Mouse (Mus musculus) neural tube, embryonic 15.5 days (tissue): Measurements from ENCODE around the gene Lrrc9. TPM values are rescaled to one million over a fixed set of nuclear protein-coding genes. Genes with fewer than 3 reads are reported as not detected.

Source experiments
- ATAC-seq: fragments of 200-750 bp; cut with Nextera tagmentation; 2 replicates; pipeline ENCODE4 v1.8.0; 2017; ENCODE audit warnings: mild to moderate bottlenecking, moderate TSS enrichment, moderate library complexity; ENCODE audit not compliant: low FRiP score
- H3K27ac ChIP-seq: fragments of 300-500 bp; sonication (generic); replicated peaks from 2 replicates; pipeline ENCODE4 v1.5.1; 2015; ENCODE audit warnings: mild to moderate bottlenecking, inconsistent platforms
- H3K27me3 ChIP-seq: fragments of 300-500 bp; sonication (generic); replicated peaks from 2 replicates; pipeline ENCODE4 v1.6.1; 2015; ENCODE audit warnings: inconsistent platforms
- H3K36me3 ChIP-seq: fragments of 300-500 bp; sonication (generic); 2 replicates; pipeline ENCODE4 v1.6.1; 2015; ENCODE audit warnings: inconsistent platforms
- H3K4me1 ChIP-seq: fragments of 300-500 bp; sonication (generic); 2 replicates; pipeline ENCODE4 v1.6.1; 2015; ENCODE audit warnings: inconsistent platforms
- H3K4me2 ChIP-seq: fragments of 300-500 bp; sonication (generic); 2 replicates; pipeline ENCODE4 v1.6.1; 2015; ENCODE audit warnings: inconsistent platforms, mild to moderate bottlenecking, moderate library complexity
- H3K4me3 ChIP-seq: fragments of 300-500 bp; sonication (generic); replicated peaks from 2 replicates; pipeline ENCODE4 v1.5.1; 2015; ENCODE audit warnings: mild to moderate bottlenecking, inconsistent platforms
- H3K9ac ChIP-seq: fragments of 300-500 bp; sonication (generic); replicated peaks from 2 replicates; pipeline ENCODE4 v1.6.1; 2015; ENCODE audit warnings: mild to moderate bottlenecking, inconsistent platforms
- H3K9me3 ChIP-seq: fragments of 300-500 bp; sonication (generic); replicated peaks from 2 replicates; pipeline ENCODE4 v1.6.1; 2016; ENCODE audit warnings: inconsistent platforms
- WGBS: fragments of 180-500 bp; shearing (Covaris S2); methylation state at CpG from one replicate; pipeline ENCODE4 v1.1.7; 2015; ENCODE audit warnings: mixed read lengths; 5-methylcytosine and 5-hydroxymethylcytosine counted together
- polyA plus RNA-seq: library from polyadenylated mRNA; unstranded; fragments of >200 nt; fragmentation: Nextera tagmentation; extraction: Ambion mirVana; gene quantifications from 2 replicates; pipeline ENCODE4 v1.2.1, GENCODE M21; 2015

Gene Lrrc9
- polyA plus RNA-seq, 1 experiment from 2014 or later = 3.6 TPM

DNA sequence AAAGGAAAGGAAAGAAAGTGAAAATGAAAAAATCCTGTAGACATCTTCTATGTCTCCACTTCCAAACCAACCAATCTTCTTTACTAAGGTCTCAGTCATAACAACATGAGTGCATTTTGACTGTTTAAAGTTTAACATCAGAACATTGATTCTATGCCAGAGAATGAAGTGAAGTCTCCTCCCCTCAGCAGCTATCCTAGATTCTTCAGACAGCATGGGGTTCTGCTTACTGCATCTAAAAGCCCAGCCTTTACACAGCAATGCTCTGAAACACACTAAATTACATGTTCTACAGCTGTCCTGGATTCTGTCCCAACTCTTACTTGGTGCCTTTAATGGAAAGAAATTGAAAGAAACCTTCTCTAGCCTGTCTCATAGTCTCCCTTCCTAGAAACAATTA, 43.2 kb downstream of the Lrrc9 start:
- Histone ChIP-seq H3K4me3 (no peak overlapping the region), H3K4me2 (no peak overlapping the region), H3K9ac (no peak overlapping the region), H3K36me3 (no peaks in the 10 kb centered on the region), H3K27me3 (no peaks in the 10 kb centered on the region), H3K27ac (no peak overlapping the region), H3K4me1 (no peaks in the 10 kb centered on the region), H3K9me3 (no peaks in the 10 kb centered on the region)
- no peak for ATAC-seq

DNA sequence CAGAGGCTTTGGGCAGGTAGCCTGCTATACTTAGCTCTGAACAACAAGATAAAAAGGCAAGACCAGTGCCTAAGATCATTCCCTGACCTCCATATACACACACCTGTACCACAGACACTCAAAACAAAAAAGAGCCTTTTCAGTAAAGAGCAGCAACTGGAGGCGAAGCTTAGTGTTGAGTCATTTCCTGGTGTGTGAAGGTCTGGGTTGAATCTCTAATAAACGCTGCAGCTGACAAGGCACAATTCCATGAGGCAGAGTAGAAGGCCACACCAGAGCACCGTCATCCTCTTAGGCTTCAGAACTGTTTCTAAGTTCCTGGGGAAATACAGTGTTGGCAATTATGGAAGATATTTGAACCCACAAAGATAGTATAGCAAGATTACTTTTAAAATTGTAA, 45.8 kb downstream of the Lrrc9 start:
- no peaks in the 10 kb centered on the region for H3K27me3 ChIP-seq

DNA sequence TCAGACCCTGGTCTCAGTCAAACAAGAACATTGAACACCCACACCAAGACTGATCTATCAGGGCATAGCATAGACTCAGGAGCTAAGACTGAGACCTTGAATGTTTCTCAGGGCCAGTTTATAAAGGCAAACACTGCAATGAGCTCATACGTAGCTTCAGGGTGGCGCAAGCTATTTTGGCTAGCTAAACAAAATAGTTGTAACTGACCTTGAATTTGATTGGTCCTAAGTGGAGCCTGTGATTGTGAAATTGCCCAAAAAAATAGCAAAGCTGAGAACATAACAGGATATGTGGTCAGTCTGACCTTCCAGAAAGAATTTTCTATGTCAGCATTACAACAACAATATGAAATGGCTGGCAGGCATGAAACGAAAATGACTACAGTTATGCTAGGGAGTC, 48.3 kb downstream of the Lrrc9 start:
- WGBS = 89% methylated on average over 3 of the region's 3 CpGs
- Histone ChIP-seq H3K4me1 (no peaks in the 10 kb centered on the region), H3K27me3 (no peaks in the 10 kb centered on the region), H3K27ac (no peak overlapping the region), H3K4me3 (no peak overlapping the region), H3K4me2 (no peak overlapping the region), H3K9ac (no peak overlapping the region), H3K9me3 (no peaks in the 10 kb centered on the region), H3K36me3 (no peaks in the 10 kb centered on the region)
- no peak for ATAC-seq

More for the DNA sequence above, 45.8 kb downstream of the Lrrc9 start:
- Histone ChIP-seq H3K36me3 (no peaks in the 10 kb centered on the region), H3K4me3 (no peak overlapping the region), H3K9ac (no peak overlapping the region), H3K4me2 (no peak overlapping the region), H3K4me1 (no peaks in the 10 kb centered on the region), H3K27ac (no peak overlapping the region), H3K9me3 (no peaks in the 10 kb centered on the region)
- 89% methylated on average over 3 of the region's 3 CpGs for WGBS
- ATAC-seq = no peak

DNA sequence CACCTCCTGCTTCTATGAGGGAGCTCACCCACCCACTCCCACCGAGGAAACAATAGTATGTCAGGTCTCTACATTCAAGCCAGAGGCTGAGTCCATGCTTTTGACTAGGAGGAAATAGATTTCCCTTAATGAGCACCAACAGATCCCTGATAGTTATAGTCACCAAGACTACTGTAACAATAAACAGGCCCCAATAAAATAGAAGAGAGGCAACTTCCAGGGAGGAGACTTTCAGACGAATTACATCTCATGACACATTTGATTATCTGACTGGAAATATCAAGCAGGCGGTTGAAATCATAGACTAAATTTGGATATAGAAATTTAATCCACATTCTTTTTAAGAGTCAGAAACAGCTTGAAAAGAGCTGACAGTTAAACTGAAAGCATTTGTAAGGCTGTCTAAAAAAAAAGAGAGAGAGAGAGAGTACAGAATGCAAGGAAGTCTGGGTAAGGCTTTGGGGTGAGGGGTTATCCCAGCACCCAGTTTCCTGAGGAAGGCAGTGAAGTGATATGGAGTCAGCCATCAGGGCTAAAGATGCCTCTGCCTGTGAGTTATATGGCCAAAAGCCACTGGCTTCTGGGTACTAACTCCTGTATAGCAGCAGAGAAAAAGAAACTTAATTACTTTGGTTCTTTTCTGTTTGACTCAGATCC, 49.5 kb downstream of the Lrrc9 start:
- H3K9ac ChIP-seq = no peak overlapping the region
- H3K4me2 ChIP-seq = no peak overlapping the region
- no peaks in the 10 kb centered on the region for H3K27me3 ChIP-seq
- H3K36me3 ChIP-seq = no peaks in the 10 kb centered on the region
- no peak overlapping the region for H3K4me3 ChIP-seq
- no peaks in the 10 kb centered on the region for H3K9me3 ChIP-seq
- WGBS = 70% methylated on average over 3 of the region's 3 CpGs
- H3K4me1 ChIP-seq = no peaks in the 10 kb centered on the region
- no peak for ATAC-seq
- no peak overlapping the region for H3K27ac ChIP-seq

DNA sequence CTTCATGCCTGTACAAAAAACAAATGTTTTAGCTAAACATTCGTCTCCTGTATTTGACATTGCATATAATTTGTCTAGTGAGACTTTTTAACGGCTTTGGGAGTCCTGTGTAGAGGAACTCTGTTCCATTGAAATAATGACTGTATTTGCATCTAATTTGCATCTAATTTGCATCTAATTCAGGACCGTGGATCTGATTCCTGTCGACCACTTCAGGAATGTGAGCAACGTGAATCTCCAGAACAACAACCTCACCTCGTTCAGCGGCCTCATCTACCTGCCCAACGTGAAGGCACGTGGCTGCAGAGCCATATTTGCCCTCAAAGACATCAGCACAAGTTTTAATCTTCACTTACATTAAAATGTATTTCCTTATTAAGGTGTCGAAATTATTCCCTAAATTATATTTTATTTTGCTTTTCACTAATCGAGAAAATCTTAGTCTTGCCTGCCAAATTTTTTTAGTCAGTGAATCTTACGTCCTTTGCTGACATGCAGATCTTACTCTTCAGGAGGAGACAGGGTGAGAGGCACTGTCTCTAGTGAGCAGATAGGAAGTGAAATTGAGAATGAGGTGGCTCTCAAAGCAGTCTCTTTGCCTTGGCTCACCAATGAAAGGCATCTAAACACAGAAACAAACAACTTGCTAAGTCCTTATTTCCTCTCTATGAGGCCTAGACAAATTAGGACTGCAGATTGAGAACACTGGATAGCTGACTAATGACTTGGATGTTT, 55.4 kb downstream of the Lrrc9 start:
- H3K27me3 ChIP-seq = no peaks in the 10 kb centered on the region
- H3K36me3 ChIP-seq = no peaks in the 10 kb centered on the region
- no peaks in the 10 kb centered on the region for H3K9me3 ChIP-seq
- no peak overlapping the region for H3K4me2 ChIP-seq
- no peak overlapping the region for H3K4me3 ChIP-seq
- no peak overlapping the region for H3K9ac ChIP-seq
- H3K4me1 ChIP-seq = no peaks in the 10 kb centered on the region
- 41% methylated on average over 12 of the region's 12 CpGs for WGBS
- no peak overlapping the region for H3K27ac ChIP-seq
- no peak for ATAC-seq

DNA sequence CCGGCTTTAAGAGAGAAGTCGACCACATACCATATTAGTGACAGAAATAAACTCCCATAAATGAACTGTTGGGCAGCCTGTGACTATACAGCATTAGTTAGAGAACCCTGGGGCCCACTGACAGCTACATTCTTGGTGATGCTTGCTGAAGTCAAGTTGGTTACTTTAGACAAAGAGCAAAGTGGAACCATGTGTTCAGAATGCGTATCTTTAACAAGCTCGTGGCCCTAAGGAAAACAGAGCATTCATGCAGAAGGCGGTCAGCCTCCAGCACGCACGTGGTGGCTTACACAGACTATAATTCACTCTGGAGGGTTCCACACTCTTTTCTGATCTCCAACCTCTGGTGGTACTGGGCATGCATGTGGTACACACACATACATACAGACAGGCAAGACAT, 67.9 kb downstream of the Lrrc9 start:
- Histone ChIP-seq H3K27ac (no peak overlapping the region), H3K4me1 (no peaks in the 10 kb centered on the region), H3K36me3 (no peaks in the 10 kb centered on the region), H3K9me3 (no peaks in the 10 kb centered on the region), H3K4me2 (no peak overlapping the region), H3K9ac (no peak overlapping the region), H3K4me3 (no peak overlapping the region), H3K27me3 (no peaks in the 10 kb centered on the region)
- WGBS = 50% methylated on average over 7 of the region's 7 CpGs
- no peak for ATAC-seq

DNA sequence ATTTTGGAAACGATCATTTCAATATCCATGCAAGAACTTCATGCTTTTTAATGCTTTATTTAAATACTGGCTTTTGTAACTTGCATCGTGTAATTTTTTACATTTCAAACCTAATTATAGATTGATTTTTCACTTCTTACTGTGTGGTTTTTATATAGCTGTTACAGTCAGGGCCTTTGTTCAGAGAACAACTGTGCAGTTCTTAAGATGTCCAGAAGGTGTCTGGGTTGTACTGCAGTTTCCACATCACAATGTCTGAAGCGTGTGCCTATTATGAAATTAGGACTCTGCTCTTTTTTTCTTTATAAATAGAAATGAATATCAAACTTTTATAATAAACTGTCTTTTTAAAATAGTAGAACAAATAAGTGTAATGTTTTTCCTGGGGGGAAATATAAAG, 73.8 kb downstream of the Lrrc9 start:
- H3K9ac ChIP-seq = no peak overlapping the region
- no peaks in the 10 kb centered on the region for H3K36me3 ChIP-seq
- 55% methylated on average over 3 of the region's 3 CpGs for WGBS
- H3K27me3 ChIP-seq = no peaks in the 10 kb centered on the region
- peaks cover 9% of the 10 kb centered on the region for H3K4me1 ChIP-seq
- no peak for ATAC-seq
- H3K4me2 ChIP-seq = no peak overlapping the region
- no peaks in the 10 kb centered on the region for H3K9me3 ChIP-seq
- H3K4me3 ChIP-seq = no peak overlapping the region
- H3K27ac ChIP-seq = no peak overlapping the region

DNA sequence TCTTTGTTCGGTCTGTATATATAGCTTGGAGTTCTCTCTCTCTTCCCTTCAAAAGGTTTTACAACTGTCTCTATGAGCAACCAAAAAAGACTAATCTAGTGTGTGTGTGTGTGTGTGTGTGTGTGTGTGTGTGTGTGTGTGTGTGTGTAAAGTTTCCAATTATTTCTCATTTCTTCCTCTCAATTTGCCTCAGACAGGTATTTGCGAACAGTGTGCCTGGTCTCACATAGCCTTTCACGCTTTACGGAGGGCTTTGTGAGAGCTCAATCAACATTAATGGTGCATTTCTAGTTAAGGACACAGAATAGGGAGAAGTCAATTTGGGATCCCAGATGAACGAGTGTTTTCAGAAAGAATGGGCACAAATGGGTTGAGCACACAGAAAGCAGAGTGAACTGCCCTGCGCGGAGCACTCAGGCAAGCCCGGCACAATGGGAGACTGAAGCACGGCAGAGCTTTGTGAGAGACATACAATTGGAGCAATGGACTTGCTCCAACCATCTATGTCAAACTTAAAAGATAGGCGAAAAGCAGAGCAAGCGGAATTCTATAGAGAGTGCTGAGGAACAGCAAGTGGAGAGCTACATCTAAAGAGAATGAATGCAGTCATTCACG, 76.6 kb downstream of the Lrrc9 start:
- Histone ChIP-seq H3K27me3 (no peaks in the 10 kb centered on the region), H3K9me3 (no peaks in the 10 kb centered on the region), H3K36me3 (no peaks in the 10 kb centered on the region), H3K4me2 (peak overlapping the region; percentile 47), H3K4me3 (peak overlapping the region; percentile 5; the same call in 1 of the 2 replicates), H3K27ac (no peak overlapping the region), H3K4me1 (peaks cover 9% of the 10 kb centered on the region), H3K9ac (no peak overlapping the region)
- ATAC-seq = no peak
- WGBS = 26% methylated on average over 12 of the region's 12 CpGs

DNA sequence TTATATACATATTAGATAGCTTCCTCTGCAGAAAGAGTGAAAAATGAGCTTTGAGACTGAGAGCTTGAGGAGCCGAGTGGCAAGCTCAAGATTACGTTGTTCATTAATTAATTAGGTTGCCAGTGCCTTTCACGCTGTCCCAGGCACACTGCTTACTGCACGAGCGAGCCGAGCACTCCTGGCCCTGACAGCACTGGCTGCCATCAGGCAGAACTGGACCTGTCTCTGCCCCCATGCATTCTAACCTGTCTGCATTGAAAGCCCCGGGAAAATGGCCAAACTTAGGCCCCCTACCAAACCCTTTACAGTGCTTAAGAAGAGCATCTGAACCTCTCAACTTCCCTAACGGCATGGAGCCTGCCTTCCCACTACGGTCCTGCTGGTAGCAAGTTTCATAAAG, 77.7 kb downstream of the Lrrc9 start:
- Histone ChIP-seq H3K9ac (no peak overlapping the region), H3K4me3 (no peak overlapping the region), H3K4me2 (no peak overlapping the region), H3K9me3 (no peaks in the 10 kb centered on the region), H3K36me3 (no peaks in the 10 kb centered on the region), H3K27me3 (no peaks in the 10 kb centered on the region), H3K4me1 (peaks cover 9% of the 10 kb centered on the region), H3K27ac (no peak overlapping the region)
- WGBS = 30% methylated on average over 9 of the region's 9 CpGs
- ATAC-seq = no peak

DNA sequence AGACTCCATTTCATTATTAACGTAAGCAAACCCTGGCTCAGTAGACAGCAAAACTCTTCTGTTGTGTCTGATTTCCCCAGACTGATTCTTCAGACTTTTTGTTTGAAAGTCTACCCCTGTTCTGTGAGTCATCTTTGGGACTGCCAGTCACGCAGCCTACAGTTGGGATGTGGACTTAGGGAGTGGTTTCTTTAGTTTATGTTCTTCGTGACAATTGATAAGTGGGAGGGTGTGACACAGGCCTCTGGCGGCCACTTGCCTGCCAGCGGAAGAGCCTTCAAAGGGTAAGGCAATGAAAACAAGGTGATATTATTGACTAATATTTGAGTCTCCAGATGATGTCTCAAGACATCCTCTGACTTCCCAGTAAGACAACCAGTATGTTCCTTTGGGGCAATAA, 78.2 kb downstream of the Lrrc9 start:
- no peak overlapping the region for H3K9ac ChIP-seq
- no peak overlapping the region for H3K4me2 ChIP-seq
- no peaks in the 10 kb centered on the region for H3K36me3 ChIP-seq
- H3K4me1 ChIP-seq = peaks cover 9% of the 10 kb centered on the region
- H3K9me3 ChIP-seq = no peaks in the 10 kb centered on the region
- H3K27me3 ChIP-seq = no peaks in the 10 kb centered on the region
- no peak overlapping the region for H3K4me3 ChIP-seq
- H3K27ac ChIP-seq = no peak overlapping the region
- WGBS = 73% methylated on average over 5 of the region's 5 CpGs
- ATAC-seq = no peak

DNA sequence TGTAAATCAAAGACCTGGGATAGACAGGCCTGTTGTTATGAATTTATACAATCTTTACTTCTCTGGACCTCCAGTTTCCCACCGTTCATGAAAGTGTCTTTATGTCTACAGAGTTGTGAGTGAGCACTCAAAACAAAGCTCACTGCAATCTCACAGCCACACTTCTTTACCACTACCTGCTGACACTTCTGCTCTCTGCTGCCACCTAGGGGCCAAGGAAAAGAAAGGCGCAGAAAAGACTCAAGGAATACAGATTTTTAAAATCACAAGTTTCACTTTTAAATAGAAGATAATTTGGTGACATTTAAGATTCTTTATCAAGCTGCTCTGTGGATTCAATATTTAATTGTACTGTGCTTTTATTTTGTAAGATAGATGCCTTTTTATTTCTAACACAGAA, 79.0 kb downstream of the Lrrc9 start:
- WGBS = 3% methylated on average over 2 of the region's 2 CpGs
- Histone ChIP-seq H3K27me3 (no peaks in the 10 kb centered on the region), H3K36me3 (no peaks in the 10 kb centered on the region)

DNA sequence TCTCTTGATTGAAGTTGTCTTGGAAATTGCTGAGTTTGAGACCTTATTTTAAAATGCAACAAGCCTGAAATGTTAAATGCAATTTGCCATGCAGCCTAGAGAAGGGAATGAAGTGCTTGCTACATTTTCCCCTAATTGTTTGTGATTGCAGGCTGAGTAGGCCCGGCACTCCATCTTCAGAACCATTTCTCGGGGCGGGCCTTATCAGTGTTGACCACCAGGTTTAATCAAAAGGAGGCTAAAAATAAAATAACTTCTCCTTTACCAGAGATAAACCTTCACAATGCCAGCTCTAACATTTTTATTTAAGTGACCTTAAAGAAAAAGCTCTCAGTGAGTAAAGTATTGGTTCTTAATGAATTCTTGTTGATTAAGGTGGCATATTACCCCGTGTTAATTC, 83.9 kb downstream of the Lrrc9 start:
- whole genome bisulfite sequencing = 85% methylated on average over 4 of the region's 4 CpGs
- Histone ChIP-seq H3K4me2 (no peak overlapping the region), H3K4me1 (no peaks in the 10 kb centered on the region), H3K9ac (no peak overlapping the region), H3K27me3 (no peaks in the 10 kb centered on the region), H3K9me3 (no peaks in the 10 kb centered on the region), H3K27ac (no peak overlapping the region), H3K36me3 (no peaks in the 10 kb centered on the region), H3K4me3 (no peak overlapping the region)
- ATAC-seq = no peak

More for the DNA sequence above, 79.0 kb downstream of the Lrrc9 start:
- no peak overlapping the region for H3K9ac ChIP-seq
- H3K27ac ChIP-seq = no peak overlapping the region
- peaks cover 9% of the 10 kb centered on the region for H3K4me1 ChIP-seq
- no peak for ATAC-seq
- no peaks in the 10 kb centered on the region for H3K9me3 ChIP-seq
- H3K4me3 ChIP-seq = no peak overlapping the region
- no peak overlapping the region for H3K4me2 ChIP-seq
